Mouse (Mus musculus) splenic B cell, adult 2 months (primary cell): ENCODE measurements around the gene Galnt16.

Source experiments
- DNase-seq: peaks from one replicate; pipeline ENCODE4 v3.0.0-alpha.2; 2011; ENCODE audit warnings: low read depth, low spot score
- H3K27me3 ChIP-seq: 2 replicates; pipeline ENCODE4 v1.6.1; 2012; ENCODE audit warnings: mild to moderate bottlenecking, low read length, moderate library complexity, mixed read lengths; ENCODE audit not compliant: control insufficient read depth, poor library complexity, insufficient read depth, severe bottlenecking
- H3K36me3 ChIP-seq: 2 replicates; pipeline ENCODE4 v1.6.1; 2012; ENCODE audit warnings: mild to moderate bottlenecking, low read length, moderate library complexity, mixed read lengths; ENCODE audit not compliant: control insufficient read depth, poor library complexity, insufficient read depth, severe bottlenecking

The Galnt16 gene

DNA sequence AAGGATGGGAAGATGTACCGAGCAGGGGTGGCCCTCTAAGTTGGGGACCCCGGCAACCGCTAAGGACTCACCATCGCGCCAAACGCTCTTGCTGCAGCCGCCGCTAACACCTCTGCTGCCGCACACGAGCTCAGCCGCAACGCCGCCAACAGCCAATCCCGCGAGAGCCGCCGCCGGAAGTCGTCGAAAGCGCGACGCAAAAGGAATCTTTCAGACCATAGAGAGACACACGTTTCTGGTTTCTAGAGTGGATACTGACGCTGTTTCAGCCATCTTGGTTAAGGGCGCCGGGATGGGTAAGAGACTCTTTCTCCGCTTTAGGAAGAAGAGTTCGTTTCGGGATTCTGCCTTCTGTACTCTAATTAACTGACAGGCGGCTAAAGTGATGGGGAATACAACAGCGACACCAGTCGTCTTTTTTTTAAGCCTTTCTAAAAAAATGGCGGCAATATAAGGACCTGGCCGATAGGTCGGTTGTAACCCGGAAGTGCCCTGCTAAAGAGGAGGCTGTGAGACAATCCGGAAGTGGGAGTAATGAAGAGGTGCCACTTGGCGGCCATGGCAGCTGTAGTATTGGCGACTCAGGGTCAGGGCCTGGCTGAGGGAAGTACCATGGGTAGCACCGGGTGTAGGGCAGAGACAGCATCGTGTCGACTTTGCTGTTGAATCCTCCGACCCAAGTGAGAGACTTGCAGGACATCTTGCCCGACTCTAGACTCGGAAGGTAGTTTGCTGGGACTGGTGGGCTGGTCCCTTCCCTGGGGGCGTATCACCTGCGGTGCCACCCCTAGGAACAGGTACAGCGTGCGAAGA lies 125.8 kb downstream of the Galnt16 start, which contains the start of the genes Slc39a9 and Erh:
Gene Slc39a9 (plus strand): TSS at position 191 of the 813 bp plus-strand sequence.
Gene Erh (minus strand): TSS at position 649 of the 813 bp plus-strand sequence.
- no peaks in the 10 kb centered on the region for H3K27me3 ChIP-seq
- DNase-seq, result peak; percentile 96
- peaks cover 6% of the 10 kb centered on the region; the same call in 1 of the 2 replicates for H3K36me3 ChIP-seq

DNA sequence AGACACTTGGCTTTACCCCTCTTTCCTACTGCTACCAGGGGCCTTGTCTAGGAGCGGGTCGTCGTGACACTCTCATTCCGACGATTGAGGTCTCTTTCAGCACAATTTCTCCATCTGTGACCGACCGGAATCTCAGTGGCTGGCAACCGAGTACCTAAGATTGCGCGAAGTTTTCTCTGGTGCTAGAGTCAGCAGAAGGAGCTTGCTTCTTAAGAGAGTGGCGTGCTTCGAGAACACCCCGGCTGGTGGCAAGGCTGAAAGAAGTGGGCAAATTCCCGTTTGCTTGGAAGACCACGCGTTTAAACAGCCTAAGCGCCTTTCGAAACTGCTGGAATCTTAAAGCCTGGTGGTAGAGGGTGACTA lies 126.4 kb downstream of the Galnt16 start:
- no peak for DNase-seq
- Histone ChIP-seq H3K27me3 (no peaks in the 10 kb centered on the region), H3K36me3 (peaks cover 3% of the 10 kb centered on the region; the same call in 1 of the 2 replicates)

DNA sequence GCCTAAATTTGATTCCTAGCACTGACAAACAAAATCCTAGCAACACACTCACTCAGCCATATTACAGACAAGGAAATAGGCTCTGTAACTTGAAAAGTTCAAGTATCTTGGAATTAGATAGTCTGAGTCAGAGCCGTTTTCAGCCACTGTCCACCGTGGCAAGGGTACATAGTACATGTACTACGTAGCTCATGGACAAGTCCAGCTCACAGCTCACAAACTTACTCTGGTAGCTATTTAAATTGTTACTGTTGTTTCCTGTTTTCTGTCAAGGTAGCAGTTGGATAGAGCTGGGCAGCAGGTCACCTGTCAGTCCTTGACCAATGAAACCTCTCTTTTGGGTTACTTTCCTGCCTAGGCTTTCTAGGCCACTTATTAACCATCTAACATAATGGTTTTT lies 128.3 kb downstream of the Galnt16 start:
- no peak for DNase-seq
- Histone ChIP-seq H3K27me3 (no peaks in the 10 kb centered on the region), H3K36me3 (no peaks in the 10 kb centered on the region)

DNA sequence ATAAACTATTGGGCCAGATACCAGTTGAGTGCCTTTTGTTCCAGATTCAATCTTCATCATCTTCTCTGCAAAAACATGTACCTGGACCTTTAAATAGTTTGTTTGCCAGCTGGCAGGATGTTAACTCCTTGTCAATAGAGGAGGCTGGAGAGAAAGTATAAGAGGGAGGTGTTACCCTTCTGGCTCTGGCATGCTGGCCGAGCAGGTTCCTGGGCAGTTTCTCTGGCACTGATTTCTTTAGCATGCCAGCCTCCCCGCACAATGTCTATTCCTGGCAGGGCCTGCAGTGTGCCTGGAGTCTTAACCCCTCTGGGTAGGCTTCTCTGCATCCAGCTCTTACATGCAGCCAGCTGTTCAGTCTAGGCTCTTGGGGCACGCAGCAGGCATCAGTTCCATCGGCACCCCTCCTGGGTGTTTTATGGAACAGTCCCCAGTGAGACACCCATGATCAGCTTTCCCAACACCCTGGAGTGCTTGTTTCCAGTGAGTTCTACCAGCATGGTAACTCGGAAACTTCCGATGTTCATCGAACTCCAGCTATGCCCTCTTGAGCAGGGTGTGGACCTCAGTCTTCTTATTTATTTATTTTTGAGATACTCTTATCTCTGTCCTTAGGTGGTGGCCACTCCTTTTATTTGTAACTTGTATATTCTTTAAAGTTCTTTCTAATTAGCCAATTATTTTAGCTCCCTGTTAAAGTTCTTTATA lies 136.0 kb downstream of the Galnt16 start:
- no peaks in the 10 kb centered on the region for H3K36me3 ChIP-seq
- DNase-seq, result no peak
- no peaks in the 10 kb centered on the region for H3K27me3 ChIP-seq

DNA sequence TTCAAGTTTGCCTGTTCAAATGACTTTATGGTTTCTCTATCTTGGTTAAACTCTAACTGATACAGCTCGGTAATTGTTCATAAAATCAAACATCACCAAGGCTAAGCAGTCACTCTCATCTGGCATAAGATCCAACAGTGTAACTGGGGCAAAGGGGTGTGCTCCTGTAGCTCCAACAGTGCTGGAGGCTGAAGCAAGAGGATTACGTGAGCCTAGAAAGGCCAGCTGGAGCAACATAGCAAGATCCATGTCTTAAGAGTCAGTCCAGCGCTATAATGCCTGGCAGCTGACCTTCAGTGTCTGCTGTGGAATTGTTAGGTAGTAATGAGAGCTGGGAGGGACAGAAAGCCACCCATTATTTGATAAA lies 136.6 kb downstream of the Galnt16 start:
- Histone ChIP-seq H3K27me3 (no peaks in the 10 kb centered on the region), H3K36me3 (no peaks in the 10 kb centered on the region)
- DNase-seq, result no peak

DNA sequence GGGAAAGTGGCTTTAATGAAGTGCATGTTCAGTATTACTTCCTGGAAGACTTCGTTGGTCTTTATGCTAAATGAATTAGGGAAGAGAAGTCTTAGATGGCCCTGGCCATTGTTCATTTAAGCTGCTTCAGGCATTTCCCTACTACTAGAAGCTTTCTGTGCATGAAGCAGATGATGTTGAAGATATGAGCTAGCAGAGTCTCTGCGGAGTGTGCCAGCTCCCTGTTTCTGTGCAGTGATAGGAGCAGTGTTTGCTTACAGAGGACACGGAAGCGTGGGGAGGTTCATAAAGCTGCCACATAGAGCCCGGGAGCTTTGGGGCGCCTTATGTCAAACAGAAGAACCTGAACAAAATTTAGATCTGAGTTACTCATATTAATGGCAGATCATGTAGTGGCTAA lies 140.6 kb downstream of the Galnt16 start:
- no peaks in the 10 kb centered on the region for H3K27me3 ChIP-seq
- DNase-seq, result no peak
- H3K36me3 ChIP-seq, result 0 out of 2 replicates have a peak, but pooled peaks cover 2% of the 10 kb centered on the region

DNA sequence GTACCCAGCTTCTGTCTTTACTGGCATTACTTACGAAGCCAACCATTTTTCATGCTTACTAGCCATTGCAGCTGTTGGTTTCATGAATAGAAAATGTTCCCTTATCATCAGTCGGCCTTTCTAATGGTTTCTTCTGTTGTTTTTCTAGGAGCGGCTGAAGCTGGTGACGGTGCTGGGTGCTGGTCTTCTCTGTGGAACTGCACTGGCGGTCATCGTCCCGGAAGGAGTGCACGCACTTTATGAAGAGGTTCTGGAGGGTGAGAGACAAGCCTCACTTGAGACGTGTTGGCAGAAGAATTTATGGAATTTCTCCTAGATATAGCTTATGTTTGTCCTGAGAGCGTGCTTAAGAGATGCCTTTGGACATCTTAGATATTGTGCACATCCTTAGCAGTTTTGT lies 144.2 kb downstream of the Galnt16 start:
- DNase-seq, result no peak
- peaks cover 13% of the 10 kb centered on the region for H3K36me3 ChIP-seq
- no peaks in the 10 kb centered on the region for H3K27me3 ChIP-seq

DNA sequence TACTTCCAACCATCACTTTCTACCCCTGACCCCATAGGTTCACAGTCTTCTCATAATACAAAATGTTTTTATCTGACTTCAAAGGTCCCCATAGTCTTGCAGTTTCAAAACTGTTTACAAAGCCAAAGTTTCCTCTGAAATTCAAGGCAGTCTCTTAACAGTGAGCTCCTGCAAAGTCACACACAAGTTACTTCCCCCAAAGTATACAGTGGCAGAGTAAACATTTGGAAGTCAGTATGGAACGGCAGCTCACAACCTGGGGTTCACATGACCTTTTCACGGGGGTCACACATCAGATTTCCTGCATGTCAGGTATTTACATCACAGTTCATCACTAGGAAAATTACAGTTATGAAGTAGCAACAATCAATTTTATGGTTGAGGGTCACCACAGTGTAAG lies 145.9 kb downstream of the Galnt16 start:
- Histone ChIP-seq H3K27me3 (no peaks in the 10 kb centered on the region), H3K36me3 (peaks cover 22% of the 10 kb centered on the region)
- no peak for DNase-seq

DNA sequence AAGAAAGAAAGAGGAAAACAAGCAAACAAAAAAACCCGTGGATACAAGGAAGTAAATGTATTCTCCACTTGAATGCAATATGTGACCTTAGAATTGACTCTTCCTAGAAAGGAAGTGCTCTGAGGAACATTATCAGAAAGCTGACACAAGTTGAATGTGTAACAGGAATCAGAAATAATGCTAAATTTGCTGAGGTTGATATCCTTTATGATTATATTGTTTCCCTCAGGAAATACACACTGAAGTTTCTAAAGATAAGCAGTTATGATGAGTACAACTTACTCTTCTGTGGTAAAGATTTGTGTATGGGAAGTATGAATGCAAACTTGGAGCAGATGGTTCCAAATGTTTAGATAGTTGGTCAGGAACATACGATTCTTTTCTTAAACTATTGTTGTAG lies 150.3 kb downstream of the Galnt16 start:
- no peak for DNase-seq
- Histone ChIP-seq H3K27me3 (no peaks in the 10 kb centered on the region), H3K36me3 (peaks cover 24% of the 10 kb centered on the region)

DNA sequence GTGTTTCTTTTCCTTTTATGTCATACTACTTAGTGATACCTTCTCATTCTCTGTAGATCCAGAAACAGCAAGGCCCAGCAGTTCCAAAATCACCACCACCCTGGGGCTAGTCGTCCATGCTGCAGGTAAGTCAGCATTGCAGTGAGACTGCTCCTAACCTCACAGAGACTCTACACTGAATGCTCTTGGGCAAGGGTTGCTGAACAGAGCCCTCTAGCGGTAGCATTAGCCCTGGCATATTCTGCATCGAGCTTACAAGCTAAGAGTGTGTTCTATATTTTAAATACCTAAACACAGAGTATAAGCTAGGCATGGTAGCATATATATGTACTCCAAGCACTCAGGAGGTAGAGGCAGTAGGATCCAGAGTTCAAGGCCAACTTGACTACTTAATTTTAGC lies 155.1 kb downstream of the Galnt16 start:
- peak; percentile 65 for DNase-seq
- peaks cover 10% of the 10 kb centered on the region for H3K36me3 ChIP-seq
- no peaks in the 10 kb centered on the region for H3K27me3 ChIP-seq
